Mouse (Mus musculus): ENCODE results near the gene Slco2a1. TPM values are rescaled to one million over a fixed set of nuclear protein-coding genes. Genes with fewer than 3 reads are reported as not detected.
A peak's percentile ranks its signal among the peaks of the same experiment; 100 is the strongest.

The Slco2a1 gene
- total and polyA plus RNA-seq, 2 experiments from 2014 or later, result 5.7 to 10.2 TPM

GRCm38 (mm10) chr9:103134450-103135030, 146.0 kb downstream of the Slco2a1 start:
- no peaks in the 10 kb centered on the region for H3K27me3 ChIP-seq (ENCODE audit: control insufficient read depth, insufficient read depth, low read length)
- H3K4me1 ChIP-seq (ENCODE audit: control insufficient read depth, insufficient read depth), result peaks cover 13% of the 10 kb centered on the region; the same call in 1 of the 2 replicates
- H3K9me3 ChIP-seq (replicated peaks; ENCODE audit: control insufficient read depth, low read length), result no peaks in the 10 kb centered on the region
- WGBS, result 58% methylated on average over 9 of the region's 9 CpGs
- ATAC-seq (ENCODE audit: insufficient read depth, low read depth) (0 out of 2 replicates have a peak, but pooled peaks have one; percentile 15), DNase-seq (ENCODE audit: low spot score) (no peak)
- H3K9ac ChIP-seq (replicated peaks; ENCODE audit: low read depth, low read length), result no peak overlapping the region
- no peak overlapping the region for H3K4me2 ChIP-seq (ENCODE audit: low read depth, low read length)
- no peak for TF ChIP-seq CTCF (IDR thresholded peaks at IDR 0.05; ENCODE audit: low read depth)
- TF ChIP-seq EP300 (IDR thresholded peaks at IDR 0.05; ENCODE audit: low read depth), result no peak
- H3K36me3 ChIP-seq (replicated peaks; ENCODE audit: control insufficient read depth, insufficient read depth, low read length), result no peaks in the 10 kb centered on the region
- no peak overlapping the region for H3K4me3 ChIP-seq (ENCODE audit: low read depth, low read length)
- H3K27ac ChIP-seq (ENCODE audit: low read depth), result no peak overlapping the region

- TF ChIP-seq CTCF (IDR thresholded peaks at IDR 0.05; ENCODE audit: low read depth) (no peak), EP300 (IDR thresholded peaks at IDR 0.05; ENCODE audit: low read depth) (no peak)
- 65% methylated on average over 6 of the region's 6 CpGs for WGBS
- no peak overlapping the region for H3K4me3 ChIP-seq (ENCODE audit: low read depth, low read length)
- ATAC-seq (ENCODE audit: insufficient read depth, low read depth), result no peak
- no peak overlapping the region for H3K9ac ChIP-seq (replicated peaks; ENCODE audit: low read depth, low read length)
- H3K27ac ChIP-seq (ENCODE audit: low read depth), result no peak overlapping the region
- H3K27me3 ChIP-seq (ENCODE audit: control insufficient read depth, insufficient read depth, low read length), result no peaks in the 10 kb centered on the region
- no peaks in the 10 kb centered on the region for H3K36me3 ChIP-seq (replicated peaks; ENCODE audit: control insufficient read depth, insufficient read depth, low read length)
- no peak overlapping the region for H3K4me2 ChIP-seq (ENCODE audit: low read depth, low read length)
- H3K9me3 ChIP-seq (replicated peaks; ENCODE audit: control insufficient read depth, low read length), result no peaks in the 10 kb centered on the region
- DNase-seq (ENCODE audit: low spot score), result no peak
- peaks cover 5% of the 10 kb centered on the region; the same call in 1 of the 2 replicates for H3K4me1 ChIP-seq (ENCODE audit: control insufficient read depth, insufficient read depth)
These were observed 151.0 kb downstream of the Slco2a1 start for GRCm38 (mm10) chr9:103139481-103139880.

- Histone ChIP-seq H3K36me3 (replicated peaks; ENCODE audit: control insufficient read depth, insufficient read depth, low read length) (no peaks in the 10 kb centered on the region), H3K4me3 (ENCODE audit: low read depth, low read length) (no peak overlapping the region), H3K9me3 (replicated peaks; ENCODE audit: control insufficient read depth, low read length) (no peaks in the 10 kb centered on the region), H3K9ac (replicated peaks; ENCODE audit: low read depth, low read length) (no peak overlapping the region), H3K27ac (ENCODE audit: low read depth) (no peak overlapping the region), H3K4me2 (ENCODE audit: low read depth, low read length) (no peak overlapping the region), H3K4me1 (ENCODE audit: control insufficient read depth, insufficient read depth) (peaks cover 5% of the 10 kb centered on the region; the same call in 1 of the 2 replicates), H3K27me3 (ENCODE audit: control insufficient read depth, insufficient read depth, low read length) (no peaks in the 10 kb centered on the region)
- no peak for ATAC-seq (ENCODE audit: insufficient read depth, low read depth)
- no peak for TF ChIP-seq CTCF (IDR thresholded peaks at IDR 0.05; ENCODE audit: low read depth)
- TF ChIP-seq EP300 (IDR thresholded peaks at IDR 0.05; ENCODE audit: low read depth), result no peak
- DNase-seq (ENCODE audit: low spot score), result no peak
- 82% methylated on average over 6 of the region's 6 CpGs for WGBS
These were observed 151.9 kb downstream of the Slco2a1 start for GRCm38 (mm10) chr9:103140384-103140783.

DNA sequence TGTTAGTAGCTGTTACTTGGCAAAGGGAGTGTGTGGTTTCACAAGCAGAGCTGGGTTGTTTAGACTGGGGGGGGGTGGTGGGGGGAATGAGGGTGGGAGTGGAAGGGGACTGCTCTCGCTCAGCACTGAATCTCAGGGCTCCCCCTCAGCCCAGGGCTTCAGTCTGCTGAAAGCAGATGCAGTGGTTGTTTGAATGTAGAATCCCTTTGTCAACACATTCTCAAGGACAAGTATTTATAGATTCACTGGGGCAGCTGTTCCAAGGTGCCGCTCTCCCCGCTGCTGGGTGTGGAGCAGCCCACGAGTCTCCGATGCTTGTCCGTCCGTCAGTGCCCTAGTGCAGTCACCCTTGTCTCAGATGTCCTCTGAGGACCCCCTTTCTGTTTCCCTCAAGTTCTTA, 152.8 kb downstream of the Slco2a1 start:
- Histone ChIP-seq H3K27me3 (ENCODE audit: control insufficient read depth, insufficient read depth, low read length) (no peaks in the 10 kb centered on the region), H3K4me3 (ENCODE audit: low read depth, low read length) (no peak overlapping the region), H3K9ac (replicated peaks; ENCODE audit: low read depth, low read length) (no peak overlapping the region), H3K9me3 (replicated peaks; ENCODE audit: control insufficient read depth, low read length) (no peaks in the 10 kb centered on the region), H3K4me2 (ENCODE audit: low read depth, low read length) (no peak overlapping the region), H3K36me3 (replicated peaks; ENCODE audit: control insufficient read depth, insufficient read depth, low read length) (no peaks in the 10 kb centered on the region), H3K27ac (ENCODE audit: low read depth) (0 out of 2 replicates have a peak overlapping the region, but pooled peaks have one; percentile 46), H3K4me1 (ENCODE audit: control insufficient read depth, insufficient read depth) (peaks cover 5% of the 10 kb centered on the region; the same call in 1 of the 2 replicates)
- 45% methylated on average over 7 of the region's 7 CpGs for WGBS
- TF ChIP-seq CTCF (IDR thresholded peaks at IDR 0.05; ENCODE audit: low read depth) (no peak), EP300 (IDR thresholded peaks at IDR 0.05; ENCODE audit: low read depth) (no peak)
- ATAC-seq (ENCODE audit: insufficient read depth, low read depth) (peak; percentile 74), DNase-seq (ENCODE audit: low spot score) (peak; percentile 61)

GRCm38 (mm10) chr9:103143881-103144280, 155.4 kb downstream of the Slco2a1 start:
- TF ChIP-seq CTCF (IDR thresholded peaks at IDR 0.05; ENCODE audit: low read depth) (no peak), EP300 (IDR thresholded peaks at IDR 0.05; ENCODE audit: low read depth) (no peak)
- ATAC-seq (ENCODE audit: insufficient read depth, low read depth) (no peak), DNase-seq (ENCODE audit: low spot score) (no peak)
- WGBS, result 46% methylated on average over 4 of the region's 4 CpGs
- no peaks in the 10 kb centered on the region for H3K27me3 ChIP-seq (ENCODE audit: control insufficient read depth, insufficient read depth, low read length)
- H3K27ac ChIP-seq (ENCODE audit: low read depth), result no peak overlapping the region
- H3K4me2 ChIP-seq (ENCODE audit: low read depth, low read length), result no peak overlapping the region
- H3K9ac ChIP-seq (replicated peaks; ENCODE audit: low read depth, low read length), result no peak overlapping the region
- no peaks in the 10 kb centered on the region for H3K4me1 ChIP-seq (ENCODE audit: control insufficient read depth, insufficient read depth)
- H3K9me3 ChIP-seq (replicated peaks; ENCODE audit: control insufficient read depth, low read length), result no peaks in the 10 kb centered on the region
- H3K4me3 ChIP-seq (ENCODE audit: low read depth, low read length), result no peak overlapping the region
- no peaks in the 10 kb centered on the region for H3K36me3 ChIP-seq (replicated peaks; ENCODE audit: control insufficient read depth, insufficient read depth, low read length)

DNA sequence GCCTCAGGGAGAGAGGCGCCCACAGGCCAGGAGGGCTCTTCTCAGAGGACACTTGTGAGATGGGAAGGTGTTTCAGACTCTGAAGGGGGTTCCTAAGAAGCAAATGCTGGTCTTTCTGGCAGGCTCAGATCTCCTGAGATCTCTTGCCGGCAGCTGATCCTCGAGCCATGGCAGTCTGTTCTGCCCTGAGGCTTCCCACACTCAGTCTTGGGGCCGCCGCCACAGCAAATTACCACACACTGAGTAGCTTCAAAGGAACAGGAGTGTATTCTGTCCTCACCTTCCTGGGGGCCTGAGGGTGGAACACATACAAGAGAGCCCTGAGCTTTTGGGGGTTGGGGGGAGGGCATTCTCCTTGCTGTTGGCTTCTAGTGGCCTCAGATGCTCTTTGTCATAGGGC, 156.8 kb downstream of the Slco2a1 start:
- DNase-seq (ENCODE audit: low spot score), result no peak
- Histone ChIP-seq H3K4me3 (ENCODE audit: low read depth, low read length) (no peak overlapping the region), H3K36me3 (replicated peaks; ENCODE audit: control insufficient read depth, insufficient read depth, low read length) (no peaks in the 10 kb centered on the region), H3K27me3 (ENCODE audit: control insufficient read depth, insufficient read depth, low read length) (no peaks in the 10 kb centered on the region), H3K4me1 (ENCODE audit: control insufficient read depth, insufficient read depth) (no peaks in the 10 kb centered on the region), H3K9ac (replicated peaks; ENCODE audit: low read depth, low read length) (no peak overlapping the region), H3K4me2 (ENCODE audit: low read depth, low read length) (no peak overlapping the region), H3K9me3 (replicated peaks; ENCODE audit: control insufficient read depth, low read length) (no peaks in the 10 kb centered on the region), H3K27ac (ENCODE audit: low read depth) (no peak overlapping the region)
- ATAC-seq (ENCODE audit: insufficient read depth, low read depth), result no peak
- 61% methylated on average over 5 of the region's 5 CpGs for WGBS
- no peak for TF ChIP-seq EP300 (IDR thresholded peaks at IDR 0.05; ENCODE audit: low read depth)

Other genes starting within 250 kb of the Slco2a1 start
- gene Ryk, start 153.8 kb upstream of the Slco2a1 start, total RNA-seq (2014; rRNA removed; ENCODE audit: low replicate concordance), result 60.2 and 66.1 TPM in 2 replicates
- gene Ryk, start 153.8 kb upstream of the Slco2a1 start, polyA plus RNA-seq (2015; fragmentation: Nextera tagmentation; extraction: Ambion mirVana), result 8.2 and 8.8 TPM in 2 replicates
- gene Rab6b, start 123.1 kb downstream of the Slco2a1 start, total RNA-seq (2014; rRNA removed; ENCODE audit: low replicate concordance), result 1.7 and 1.9 TPM in 2 replicates
- gene Rab6b, start 123.1 kb downstream of the Slco2a1 start, polyA plus RNA-seq (2015; fragmentation: Nextera tagmentation; extraction: Ambion mirVana), result 1.9 and 2.1 TPM in 2 replicates
- 33.5 and 35.6 TPM in 2 replicates for gene Srprb, start 213.4 kb downstream of the Slco2a1 start, total RNA-seq (2014; rRNA removed; ENCODE audit: low replicate concordance)
- 29.4 and 30.2 TPM in 2 replicates for gene Srprb, start 213.4 kb downstream of the Slco2a1 start, polyA plus RNA-seq (2015; fragmentation: Nextera tagmentation; extraction: Ambion mirVana)
- 3.0 TPM in 1 of 2 replicates, not detected in the other for gene Gm20425, start 241.6 kb downstream of the Slco2a1 start, total RNA-seq (2014; rRNA removed; ENCODE audit: low replicate concordance)
- gene Gm20425, start 241.6 kb downstream of the Slco2a1 start, polyA plus RNA-seq (2015; fragmentation: Nextera tagmentation; extraction: Ambion mirVana), result 3.9 and 4.2 TPM in 2 replicates
- gene Trf, start 241.7 kb downstream of the Slco2a1 start, total RNA-seq (2014; rRNA removed; ENCODE audit: low replicate concordance), result 38.5 and 110 TPM in 2 replicates
- 27.9 and 39.0 TPM in 2 replicates for gene Trf, start 241.7 kb downstream of the Slco2a1 start, polyA plus RNA-seq (2015; fragmentation: Nextera tagmentation; extraction: Ambion mirVana)

All from heart, postnatal 0 days (tissue).